Mouse (Mus musculus): ENCODE data around the gene Bcl11b. TPM values are rescaled to one million over a fixed set of nuclear protein-coding genes. Genes with fewer than 3 reads are reported as not detected.

The Bcl11b gene
- total and polyA plus RNA-seq, 3 experiments, result not detected

DNA sequence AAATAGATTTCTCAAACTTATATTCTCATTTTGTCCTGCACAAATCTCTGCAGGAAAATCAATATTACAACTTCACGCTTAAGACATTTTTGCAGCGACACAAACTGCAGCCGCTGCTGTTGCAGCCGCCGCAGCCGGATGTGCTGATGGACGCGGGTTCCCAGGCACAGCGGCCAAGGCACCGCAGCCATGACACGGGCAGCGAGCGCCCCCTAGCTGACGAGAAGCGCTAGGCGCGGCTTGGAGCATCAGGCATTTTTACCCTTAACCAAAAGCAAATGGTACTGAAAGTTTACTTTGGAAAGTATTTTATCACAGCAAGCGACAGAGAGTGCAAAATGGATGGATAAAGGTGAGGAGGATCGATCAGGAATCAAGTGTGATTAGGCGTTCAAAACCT is 4.7 kb downstream of the Bcl11b start:
- TF ChIP-seq TCF12 (IDR thresholded peaks at IDR 0.05; ENCODE audit: low read depth, low read length), result no peak
- Histone ChIP-seq H3K9me3 (replicated peaks; ENCODE audit: low read length) (peaks cover 73% of the 10 kb centered on the region), H3K27me3 (replicated peaks) (no peaks in the 10 kb centered on the region), H3K9ac (ENCODE audit: insufficient read depth, low read depth) (no peak overlapping the region), H3K36me3 (replicated peaks in 1 of 2; ENCODE audit: control insufficient read depth in 1 of 2, insufficient read depth in 1 of 2, low read length in 1 of 2) (no peaks in the 10 kb centered on the region), H3K27ac (ENCODE audit: insufficient read depth, low read depth) (no peak overlapping the region), H3K79me2 (replicated peaks; ENCODE audit: control insufficient read depth, extremely low read depth, insufficient read depth, poor library complexity, severe bottlenecking) (no peaks in the 10 kb centered on the region), H3K4me3 (replicated peaks in 1 of 3; ENCODE audit: low read depth in 2 of 3, low read length in 2 of 3, poor library complexity in 1 of 3) (no peak overlapping the region), H3K4me1 (ENCODE audit: control insufficient read depth in 1 of 2, insufficient read depth in 2 of 2) (no peaks in the 10 kb centered on the region), H3K4me2 (ENCODE audit: insufficient read depth, low read depth, poor library complexity, severe bottlenecking) (no peak overlapping the region)
- dilution Hi-C loops (cut with MboI; ENCODE audit: extremely low pct_ligation_motif_present, extremely low pct_unique_long_range_greater_than_20kb, low sequenced_read_pairs), result no loop called here
- in situ Hi-C loops (cut with MboI; ENCODE audit: low pct_ligation_motif_present, low pct_unique_long_range_greater_than_20kb, low sequenced_read_pairs), result no loop called here
- no peak for DNase-seq (ENCODE audit: extremely low read depth)

DNA sequence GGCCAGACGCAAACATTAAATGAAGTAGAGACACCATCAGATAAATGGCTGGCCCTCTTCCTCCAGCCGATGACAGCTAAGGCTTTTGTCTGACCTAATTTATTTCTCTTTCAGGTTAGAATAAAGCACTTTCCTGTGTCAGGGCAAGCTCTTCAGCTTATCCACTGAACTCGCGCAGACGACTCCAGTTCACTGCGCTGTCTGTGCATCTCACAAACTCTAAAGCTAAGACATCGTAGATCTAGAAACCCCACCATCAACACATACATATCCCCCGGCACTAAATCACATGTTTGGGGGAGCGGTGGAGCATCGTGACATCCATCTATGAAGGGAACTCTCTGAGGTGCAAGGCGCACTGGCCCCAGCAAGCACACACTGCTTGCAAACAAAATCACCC is 5.5 kb downstream of the Bcl11b start:
- no peaks in the 10 kb centered on the region for H3K27me3 ChIP-seq (replicated peaks)

DNA sequence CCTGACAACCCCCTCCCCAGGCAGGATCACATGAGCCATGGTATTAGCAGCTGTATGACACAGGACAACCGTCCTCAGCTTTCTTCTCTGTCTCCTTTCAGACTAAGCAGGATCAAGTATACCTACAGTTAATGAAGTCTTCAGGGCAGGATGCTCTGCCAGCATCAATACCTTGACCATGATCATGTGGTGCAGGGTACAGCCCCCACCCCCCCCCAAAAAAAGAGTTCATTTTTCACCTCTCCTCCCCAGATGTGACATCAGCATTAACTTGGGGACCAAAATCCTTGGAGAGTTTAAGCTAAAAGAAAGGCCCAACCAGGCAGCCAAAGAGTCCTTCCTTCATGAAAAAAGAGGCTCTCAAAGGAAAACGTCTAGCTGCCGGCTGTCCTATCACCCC is 6.2 kb downstream of the Bcl11b start:
- dilution Hi-C loops (cut with MboI; ENCODE audit: extremely low pct_ligation_motif_present, extremely low pct_unique_long_range_greater_than_20kb, low sequenced_read_pairs), result no loop called here
- H3K4me2 ChIP-seq (ENCODE audit: insufficient read depth, low read depth, poor library complexity, severe bottlenecking), result no peak overlapping the region
- no peaks in the 10 kb centered on the region for H3K27me3 ChIP-seq (replicated peaks)
- no peaks in the 10 kb centered on the region for H3K79me2 ChIP-seq (replicated peaks; ENCODE audit: control insufficient read depth, extremely low read depth, insufficient read depth, poor library complexity, severe bottlenecking)
- TF ChIP-seq BHLHE40 (IDR thresholded peaks at IDR 0.05; ENCODE audit: low read depth, low read length), result no peak
- TF ChIP-seq ETS1 (conservative IDR thresholded peaks at IDR 0.05; ENCODE audit: low read depth, low read length), result no peak
- TF ChIP-seq ZKSCAN1 (IDR thresholded peaks at IDR 0.05; ENCODE audit: borderline replicate concordance, low read depth, low read length), result no peak
- TF ChIP-seq RAD21 (IDR thresholded peaks at IDR 0.05; ENCODE audit: low read depth, low read length), result no peak
- no peak for TF ChIP-seq CHD1 (IDR thresholded peaks at IDR 0.05; ENCODE audit: low read depth, low read length)
- TF ChIP-seq JUND (conservative IDR thresholded peaks at IDR 0.05; ENCODE audit: low read depth, low read length), result no peak
- TF ChIP-seq POLR2AphosphoS2 (IDR thresholded peaks at IDR 0.05; ENCODE audit: low read depth, low read length), result no peak
- no peak for TF ChIP-seq CTCF (conservative IDR thresholded peaks at IDR 0.05 in 1 of 2, IDR thresholded peaks at IDR 0.05 in 1 of 2; ENCODE audit: low read depth in 2 of 2, low read length in 2 of 2)
- peaks cover 79% of the 10 kb centered on the region for H3K9me3 ChIP-seq (replicated peaks; ENCODE audit: low read length)
- no peak overlapping the region for H3K27ac ChIP-seq (ENCODE audit: insufficient read depth, low read depth)
- in situ Hi-C loops (cut with MboI; ENCODE audit: low pct_ligation_motif_present, low pct_unique_long_range_greater_than_20kb, low sequenced_read_pairs), result no loop called here
- no peak overlapping the region for H3K4me3 ChIP-seq (replicated peaks in 1 of 3; ENCODE audit: low read depth in 2 of 3, low read length in 2 of 3, poor library complexity in 1 of 3)
- DNase-seq (ENCODE audit: extremely low read depth), result no peak
- H3K9ac ChIP-seq (ENCODE audit: insufficient read depth, low read depth), result no peak overlapping the region
- H3K36me3 ChIP-seq (replicated peaks in 1 of 2; ENCODE audit: control insufficient read depth in 1 of 2, insufficient read depth in 1 of 2, low read length in 1 of 2), result no peaks in the 10 kb centered on the region
- H3K4me1 ChIP-seq (ENCODE audit: control insufficient read depth in 1 of 2, insufficient read depth in 2 of 2), result no peaks in the 10 kb centered on the region

More for the DNA sequence above, 5.5 kb downstream of the Bcl11b start:
- H3K9me3 ChIP-seq (replicated peaks; ENCODE audit: low read length), result peaks cover 78% of the 10 kb centered on the region
- no peak for TF ChIP-seq MXI1 (IDR thresholded peaks at IDR 0.05; ENCODE audit: low read depth, low read length)
- no peak for TF ChIP-seq ZKSCAN1 (IDR thresholded peaks at IDR 0.05; ENCODE audit: borderline replicate concordance, low read depth, low read length)
- no peak for TF ChIP-seq UBTF (IDR thresholded peaks at IDR 0.05; ENCODE audit: low read depth, low read length)
- TF ChIP-seq JUND (conservative IDR thresholded peaks at IDR 0.05; ENCODE audit: low read depth, low read length), result no peak
- no peak for TF ChIP-seq KAT2A (IDR thresholded peaks at IDR 0.05; ENCODE audit: insufficient replicate concordance, low read length)
- TF ChIP-seq HCFC1 (IDR thresholded peaks at IDR 0.05; ENCODE audit: low read depth, low read length), result no peak
- TF ChIP-seq ETS1 (conservative IDR thresholded peaks at IDR 0.05; ENCODE audit: low read depth, low read length), result no peak
- TF ChIP-seq MAFK (IDR thresholded peaks at IDR 0.05; ENCODE audit: insufficient replicate concordance, low read length), result no peak
- no peak for TF ChIP-seq RCOR1 (conservative IDR thresholded peaks at IDR 0.05; ENCODE audit: low read depth, low read length)
- no peak for TF ChIP-seq GABPA (IDR thresholded peaks at IDR 0.05; ENCODE audit: insufficient replicate concordance, low read depth, low read length)
- no peak for TF ChIP-seq SIN3A (IDR thresholded peaks at IDR 0.05; ENCODE audit: low read length)
- no peaks in the 10 kb centered on the region for H3K4me1 ChIP-seq (ENCODE audit: control insufficient read depth in 1 of 2, insufficient read depth in 2 of 2)
- in situ Hi-C loops (cut with MboI; ENCODE audit: low pct_ligation_motif_present, low pct_unique_long_range_greater_than_20kb, low sequenced_read_pairs) (no loop called here), dilution Hi-C loops (cut with MboI; ENCODE audit: extremely low pct_ligation_motif_present, extremely low pct_unique_long_range_greater_than_20kb, low sequenced_read_pairs) (no loop called here)
- no peak overlapping the region for H3K27ac ChIP-seq (ENCODE audit: insufficient read depth, low read depth)
- H3K4me3 ChIP-seq (replicated peaks in 1 of 3; ENCODE audit: low read depth in 2 of 3, low read length in 2 of 3, poor library complexity in 1 of 3), result no peak overlapping the region
- H3K79me2 ChIP-seq (replicated peaks; ENCODE audit: control insufficient read depth, extremely low read depth, insufficient read depth, poor library complexity, severe bottlenecking), result no peaks in the 10 kb centered on the region
- no peaks in the 10 kb centered on the region for H3K36me3 ChIP-seq (replicated peaks in 1 of 2; ENCODE audit: control insufficient read depth in 1 of 2, insufficient read depth in 1 of 2, low read length in 1 of 2)
- DNase-seq (ENCODE audit: extremely low read depth), result no peak
- H3K4me2 ChIP-seq (ENCODE audit: insufficient read depth, low read depth, poor library complexity, severe bottlenecking), result no peak overlapping the region
- H3K9ac ChIP-seq (ENCODE audit: insufficient read depth, low read depth), result no peak overlapping the region
